Mouse (Mus musculus): ENCODE results near the gene Gjb5.

DNA sequence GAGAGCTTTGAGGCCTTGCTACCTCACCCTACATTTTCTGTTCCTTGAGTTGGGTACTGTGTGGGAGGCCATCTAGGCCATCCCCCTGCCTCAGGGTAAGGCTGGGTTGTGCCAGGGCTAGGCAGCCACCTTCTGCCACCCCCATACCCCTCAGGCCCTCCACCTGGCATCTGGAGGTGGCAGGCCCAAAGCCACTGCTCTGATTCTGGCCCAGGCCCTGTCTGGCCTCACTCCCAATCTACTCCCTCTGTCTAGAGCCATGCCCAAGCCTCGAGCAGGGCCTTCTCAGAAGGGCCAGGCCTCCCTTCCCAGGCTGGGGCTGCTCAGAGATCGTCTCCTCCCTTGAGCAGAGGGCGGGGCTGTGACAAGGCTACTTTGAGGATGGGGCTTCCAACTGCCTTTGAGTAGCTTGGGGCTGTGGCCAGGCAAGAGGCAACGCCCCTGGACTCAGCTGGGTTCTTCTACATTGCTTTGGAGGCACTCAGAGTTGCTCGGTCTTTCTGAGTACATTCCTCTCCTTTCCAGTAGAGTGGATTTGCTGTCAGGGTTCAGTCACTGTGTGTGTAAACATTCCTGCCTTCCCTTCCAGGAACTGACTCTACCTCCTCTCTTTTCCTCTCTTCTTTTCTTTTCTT, 23.0 kb downstream of the Gjb5 start:
- TF ChIP-seq MAX (IDR thresholded peaks at IDR 0.05; ENCODE audit: low read depth): no peak
- no peak for TF ChIP-seq TCF3 (IDR thresholded peaks at IDR 0.05; ENCODE audit: insufficient read length, low read depth)
- TF ChIP-seq POLR2A (IDR thresholded peaks at IDR 0.05; ENCODE audit: insufficient read length, low read depth): no peak

Data from myocyte (in vitro differentiated cells).